Mouse (Mus musculus) embryo, embryonic 10.5 days (tissue): ENCODE results near the gene Adcy6.
A peak's percentile ranks its signal among the peaks of the same experiment; 100 is the strongest.

Source experiments
- DNase-seq: peaks from one replicate; pipeline ENCODE4 v3.0.0-alpha.2; 2015; ENCODE audit warnings: low spot score

Gene Adcy6

DNA sequence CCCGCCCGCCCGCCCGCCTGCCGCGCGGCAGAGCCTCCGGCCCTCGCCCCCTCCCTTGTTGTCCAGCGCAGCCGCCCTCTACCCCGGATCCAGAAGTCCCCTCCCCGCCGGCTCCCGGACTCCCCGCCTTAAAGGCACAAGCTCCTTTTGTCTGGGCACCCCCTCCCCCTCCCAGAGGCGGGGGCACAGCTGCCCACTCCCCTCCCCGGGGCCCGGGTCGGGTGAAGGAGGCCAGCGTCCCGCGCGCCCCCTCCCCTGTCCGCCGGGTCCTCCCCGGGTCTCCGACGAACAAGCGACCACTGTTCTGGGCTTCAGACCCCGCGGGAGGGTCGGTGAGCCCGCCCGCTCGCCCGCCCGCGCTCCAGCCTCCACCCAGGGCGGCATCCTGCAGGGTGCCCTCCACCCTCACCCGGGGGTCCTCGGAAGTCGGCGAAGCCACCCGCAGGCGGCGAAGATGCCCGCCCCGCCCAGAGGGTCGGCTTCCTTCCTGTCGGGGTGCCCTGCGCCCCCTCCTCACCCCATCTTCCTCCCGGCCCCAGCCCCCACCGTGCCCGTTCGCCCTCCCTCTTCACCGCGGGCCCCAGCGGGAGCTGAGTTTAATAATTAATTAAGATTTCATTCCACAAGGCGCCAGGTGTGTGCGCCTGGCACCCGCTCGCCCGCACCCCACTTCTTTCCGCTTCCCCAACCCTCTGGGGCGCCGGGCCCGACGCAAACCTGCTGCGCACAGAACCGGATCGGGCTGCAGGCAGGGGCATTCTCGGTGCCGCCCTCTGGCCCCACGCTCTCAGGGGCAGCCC lies at the start of gene Adcy6:
TSS of gene Adcy6 (minus strand) at position 746 of the 800 bp plus-strand sequence.
- peak; percentile 92 for DNase-seq

GRCm38 (mm10) chr15:98656982-98657751 lies 47.3 kb upstream of the Adcy6 start:
- DNase-seq, result no peak

DNA sequence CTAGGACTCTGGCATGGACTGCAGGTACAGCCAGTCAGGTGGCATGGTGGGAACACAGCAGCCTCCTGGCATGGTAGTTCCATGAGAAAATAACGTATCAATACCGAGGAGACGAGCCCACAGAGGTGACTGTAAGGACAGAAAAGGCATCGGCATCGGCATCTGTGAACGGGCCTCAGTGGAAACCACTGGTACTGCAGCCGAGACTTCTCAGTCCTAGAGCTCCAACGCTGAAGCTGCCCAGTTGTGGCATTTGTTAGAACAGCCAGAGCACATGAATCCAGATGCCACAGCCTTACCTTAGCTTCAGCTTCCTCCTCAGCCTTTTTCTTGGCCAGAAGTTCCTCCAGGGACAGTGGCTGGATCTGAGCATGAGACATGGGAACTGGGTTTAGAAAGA lies 42.3 kb upstream of the Adcy6 start:
- DNase-seq, result no peak

DNA sequence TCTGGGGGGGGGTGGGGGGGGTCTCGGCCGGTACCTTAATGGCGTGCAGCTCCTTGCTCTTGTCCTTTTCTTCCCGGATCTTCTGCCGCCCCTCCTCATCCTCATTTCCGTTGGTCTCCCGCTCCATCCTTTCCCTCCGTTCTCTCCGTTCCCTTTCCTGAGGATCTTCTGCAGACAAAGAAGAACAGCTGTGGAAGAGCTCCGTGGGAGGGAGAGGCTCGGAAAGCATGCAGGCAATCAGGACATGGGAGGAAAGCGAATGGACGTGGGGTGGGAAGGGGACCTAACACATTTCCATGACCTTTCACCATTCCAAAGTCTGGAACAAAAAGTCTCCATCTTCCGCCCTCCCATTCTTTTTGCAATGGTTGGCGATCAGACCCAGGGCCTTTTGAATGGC lies 41.6 kb upstream of the Adcy6 start:
- no peak for DNase-seq

DNA sequence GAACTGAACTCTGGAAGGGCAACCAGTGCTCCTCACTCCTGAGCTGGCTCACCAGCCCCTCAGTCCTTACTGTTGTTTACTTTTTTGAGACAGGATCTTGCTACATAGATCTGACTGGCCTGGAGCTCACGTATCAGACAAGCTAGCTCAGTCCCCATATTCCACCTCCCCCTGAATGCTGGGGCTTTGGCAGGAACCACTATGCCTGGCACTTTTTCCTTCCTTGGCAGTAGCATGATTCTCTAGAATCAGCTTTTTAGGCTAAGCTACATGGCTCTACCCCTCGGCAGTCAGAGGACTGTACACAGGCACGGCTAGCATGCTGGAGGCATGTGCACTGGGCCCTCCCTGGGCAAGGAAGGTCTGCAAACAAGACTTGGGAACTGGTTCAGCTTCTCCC lies 38.2 kb upstream of the Adcy6 start:
- DNase-seq, result no peak

DNA sequence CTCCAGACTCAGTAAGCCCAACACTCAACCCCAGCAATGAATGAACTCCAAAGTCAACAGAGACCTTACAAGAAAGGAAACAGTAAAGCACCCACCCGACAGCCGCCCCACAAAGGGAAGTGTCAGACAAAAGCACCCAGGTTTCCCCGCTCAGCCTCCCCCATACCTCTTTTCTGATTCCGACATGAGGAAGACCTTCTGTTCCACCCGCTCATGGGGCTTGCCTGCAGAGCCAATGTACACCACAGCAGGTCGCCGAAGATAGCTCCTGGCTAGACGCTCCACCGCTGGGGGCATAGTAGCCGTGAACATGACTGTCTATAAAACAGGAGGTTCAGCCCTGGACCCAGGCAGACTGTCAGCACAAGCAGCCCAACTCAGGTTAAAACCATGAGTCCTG lies 37.4 kb upstream of the Adcy6 start:
- no peak for DNase-seq

GRCm38 (mm10) chr15:98646737-98647136 lies 36.9 kb upstream of the Adcy6 start:
- DNase-seq, result no peak

DNA sequence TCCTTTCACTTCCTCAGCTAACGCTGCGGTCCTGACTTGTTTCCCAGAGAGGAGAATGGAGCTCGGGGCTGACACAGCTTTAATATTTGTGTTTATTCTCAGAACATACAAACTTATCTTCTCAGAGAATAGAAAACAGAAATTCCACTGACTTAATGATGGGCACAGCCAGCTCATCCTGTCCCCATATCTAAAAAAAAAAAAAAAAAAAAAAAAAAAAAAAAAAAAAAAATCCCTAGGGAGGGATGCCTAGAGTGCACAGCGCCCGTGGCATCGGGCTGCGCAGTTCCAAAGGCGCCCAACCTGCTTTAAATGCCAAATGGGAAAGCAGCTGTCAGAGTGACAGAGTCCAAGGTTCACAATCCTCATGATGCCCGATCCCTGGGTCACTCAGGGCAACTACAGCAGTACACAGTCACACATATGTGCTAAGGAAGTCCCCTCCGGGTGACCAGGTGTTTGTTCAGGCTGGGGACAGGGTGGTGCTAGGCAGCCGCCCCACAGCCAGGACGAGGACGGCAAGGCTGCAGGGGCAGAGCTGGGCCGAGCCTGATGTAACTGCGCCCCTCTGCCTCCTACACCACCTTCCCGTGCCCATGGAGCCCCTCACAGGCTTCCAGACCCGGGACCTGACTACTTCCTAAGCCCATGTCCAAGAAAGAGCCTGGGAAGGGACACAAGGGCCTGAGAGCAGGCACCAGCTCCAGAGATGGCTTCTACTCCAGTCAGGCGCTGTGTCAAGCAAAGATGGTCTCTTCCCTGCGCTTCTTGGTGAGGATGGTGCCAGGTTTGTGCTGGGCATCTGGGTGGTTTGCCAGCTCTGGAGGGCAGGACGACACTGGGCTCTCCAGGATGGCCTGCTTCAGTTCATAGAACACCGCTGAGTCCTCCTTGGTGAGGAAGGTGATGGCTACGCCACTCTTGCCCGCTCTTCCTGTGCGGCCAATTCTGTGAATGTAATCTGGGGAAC lies 35.5 kb upstream of the Adcy6 start:
- DNase-seq, result no peak

- DNase-seq, result no peak
Measured at GRCm38 (mm10) chr15:98644406-98644805, 34.5 kb upstream of the Adcy6 start.

- DNase-seq, result no peak
Measured at GRCm38 (mm10) chr15:98640157-98640556, 30.3 kb upstream of the Adcy6 start.

- no peak for DNase-seq
Measured at GRCm38 (mm10) chr15:98637155-98637554, 27.3 kb upstream of the Adcy6 start.

DNA sequence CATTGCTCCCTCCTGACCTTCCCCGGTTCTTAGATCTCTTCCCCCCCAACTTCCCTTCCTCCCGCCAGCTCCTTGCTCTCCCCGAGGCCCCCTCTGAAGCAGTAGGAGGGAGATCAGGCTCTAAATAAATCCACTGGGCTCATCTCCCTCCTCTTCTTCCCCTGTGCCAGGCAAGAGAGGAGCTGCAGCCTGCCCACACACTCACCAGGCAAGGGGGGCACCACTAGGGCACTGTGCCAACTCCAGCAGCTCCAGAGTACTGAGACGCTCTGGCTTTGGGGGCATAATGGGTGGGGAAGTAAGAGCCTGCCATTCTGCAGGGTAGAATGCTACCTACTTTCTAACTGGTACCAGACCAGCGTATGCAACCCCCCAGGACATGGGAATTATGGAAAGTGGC lies 26.6 kb upstream of the Adcy6 start:
- DNase-seq, result no peak

DNA sequence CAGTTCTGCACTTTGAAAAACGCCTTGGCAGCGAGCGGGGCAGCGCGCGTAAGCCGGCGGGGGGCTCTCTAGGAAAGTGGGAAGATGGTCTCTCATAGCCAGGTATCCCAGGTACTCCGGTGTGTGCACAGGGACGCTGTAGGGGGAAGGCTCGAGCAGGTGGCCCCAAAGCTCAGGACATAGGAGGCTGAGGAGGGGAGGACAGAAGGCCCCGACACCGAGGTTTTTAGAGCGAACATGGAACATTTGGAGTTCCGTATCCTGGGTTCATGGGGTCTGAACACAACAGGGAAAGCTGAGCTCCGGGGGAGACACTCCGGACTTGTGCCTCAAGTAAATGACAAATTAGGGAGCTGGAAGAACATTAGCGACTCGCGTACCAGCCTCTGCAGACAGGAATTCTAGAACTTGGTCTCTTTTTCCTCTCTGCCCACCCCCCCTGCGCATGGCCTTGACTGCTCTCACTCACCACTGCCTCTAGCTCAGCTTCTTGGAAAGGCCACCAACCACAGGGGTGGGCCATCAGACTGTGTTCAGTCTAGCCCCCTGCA lies 25.5 kb upstream of the Adcy6 start:
- DNase-seq, result peak; percentile 50

DNA sequence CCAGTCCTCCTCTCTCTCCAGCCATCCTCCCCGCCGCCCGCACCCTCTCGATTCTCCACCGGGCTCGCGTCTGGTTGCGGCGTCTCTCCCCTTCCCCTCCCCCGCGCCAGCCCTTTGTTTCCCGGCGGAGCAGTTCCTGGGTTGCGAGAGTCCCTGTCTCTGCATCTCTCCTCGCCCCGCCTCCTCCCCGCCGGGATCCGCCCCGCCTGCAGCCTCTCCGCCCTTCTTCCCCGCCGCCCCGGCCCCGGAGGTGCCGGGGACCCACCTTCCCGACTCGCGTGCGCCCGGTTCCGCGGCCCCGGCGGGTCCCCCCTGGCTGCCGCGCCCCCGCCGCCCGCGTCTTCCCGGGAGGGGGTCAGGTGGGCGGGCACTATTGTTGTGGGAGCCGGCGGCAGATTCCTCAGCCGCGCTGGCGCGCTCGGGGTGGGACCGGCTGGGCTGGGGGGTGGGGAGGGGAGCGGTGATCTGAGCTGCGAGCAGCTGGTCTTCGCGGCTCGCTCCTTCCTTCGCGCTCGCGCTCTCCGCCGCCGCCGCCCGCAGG lies 24.7 kb upstream of the Adcy6 start:
- peak; percentile 87 for DNase-seq

DNA sequence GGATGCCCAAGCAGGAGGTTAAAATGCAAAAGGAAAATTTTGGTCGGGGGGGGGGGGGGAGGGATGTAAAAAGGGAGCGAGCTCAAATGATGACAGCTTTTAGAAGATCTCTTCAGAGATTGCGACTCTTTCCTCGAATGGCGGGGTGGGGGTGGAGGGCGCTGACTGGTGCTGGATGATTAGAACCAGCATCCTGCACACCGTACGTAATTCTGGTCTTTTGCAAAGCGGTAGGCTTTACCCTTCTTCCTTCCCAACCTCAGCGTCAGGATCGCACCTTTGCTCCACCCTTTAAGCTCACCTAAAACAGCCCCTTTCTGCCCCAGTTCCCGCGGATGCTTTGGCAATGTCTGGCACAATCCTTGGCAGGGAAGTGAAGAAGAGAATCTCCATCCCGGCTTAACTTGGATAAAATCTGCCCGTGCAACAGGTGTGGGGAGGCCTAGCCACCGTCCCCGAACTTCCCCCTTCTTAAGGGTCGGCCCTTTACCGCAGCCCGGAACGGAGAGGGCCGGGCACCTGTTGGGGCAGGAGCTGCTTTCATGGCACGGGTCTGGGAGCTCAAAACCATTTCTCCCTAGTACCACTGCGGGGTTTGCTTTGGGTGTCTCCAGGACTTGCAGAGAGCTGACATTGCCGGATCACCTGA lies 24.1 kb upstream of the Adcy6 start:
- DNase-seq, result no peak

DNA sequence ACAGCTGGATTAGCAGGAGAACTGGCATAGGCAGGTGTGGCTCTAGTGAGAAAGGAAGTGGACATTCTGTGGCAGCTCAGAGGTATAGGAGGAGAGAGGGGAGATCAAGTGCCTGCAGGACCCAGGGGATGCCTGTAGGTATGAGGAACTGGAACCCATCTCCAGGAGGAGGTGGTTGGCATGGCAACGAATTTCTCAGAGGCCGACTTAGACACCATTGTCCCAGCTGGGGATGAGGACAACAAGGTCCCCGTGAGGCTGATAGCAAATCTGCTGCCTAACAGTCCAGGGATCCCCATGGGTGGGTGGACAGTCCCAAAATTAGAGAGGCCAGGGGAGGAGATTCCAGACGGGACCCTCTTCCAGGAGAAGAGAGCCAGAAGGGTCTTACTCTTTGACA lies 23.0 kb upstream of the Adcy6 start:
- peak; percentile 57 for DNase-seq

DNA sequence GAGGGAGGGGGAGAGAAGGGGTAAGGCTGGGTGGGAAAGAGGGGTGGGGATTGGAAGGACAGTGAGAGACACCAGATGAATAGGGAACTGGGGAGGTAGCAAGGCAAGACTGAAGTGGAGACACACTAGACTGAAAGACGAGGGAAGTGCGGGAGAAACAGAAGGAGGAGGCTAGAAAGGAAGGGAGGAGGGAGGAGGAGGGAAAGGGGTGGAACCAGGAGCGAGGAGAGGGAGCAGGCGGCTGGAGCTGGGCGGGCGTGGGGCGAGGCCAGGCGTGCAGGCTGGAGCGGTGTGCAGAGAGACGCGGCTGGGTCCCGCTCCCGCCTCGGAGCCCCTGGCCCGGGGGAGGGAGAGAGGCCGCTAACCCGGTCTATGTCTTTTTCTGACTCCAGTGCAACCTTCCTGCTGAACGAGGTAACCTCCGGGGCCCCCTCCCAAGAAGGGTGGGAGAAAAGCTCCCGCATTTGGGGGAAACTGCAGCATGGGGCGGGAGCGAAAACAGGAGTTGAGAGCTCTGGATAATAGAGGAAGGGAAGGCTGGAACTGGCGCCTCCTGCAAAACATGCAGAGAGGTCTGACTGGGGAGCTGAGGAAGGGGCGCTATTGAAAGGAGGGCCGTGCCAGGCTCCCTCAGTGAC lies 22.4 kb upstream of the Adcy6 start:
- DNase-seq, result peak; percentile 77

GRCm38 (mm10) chr15:98631493-98631892 lies 21.6 kb upstream of the Adcy6 start:
- DNase-seq, result peak; percentile 88

DNA sequence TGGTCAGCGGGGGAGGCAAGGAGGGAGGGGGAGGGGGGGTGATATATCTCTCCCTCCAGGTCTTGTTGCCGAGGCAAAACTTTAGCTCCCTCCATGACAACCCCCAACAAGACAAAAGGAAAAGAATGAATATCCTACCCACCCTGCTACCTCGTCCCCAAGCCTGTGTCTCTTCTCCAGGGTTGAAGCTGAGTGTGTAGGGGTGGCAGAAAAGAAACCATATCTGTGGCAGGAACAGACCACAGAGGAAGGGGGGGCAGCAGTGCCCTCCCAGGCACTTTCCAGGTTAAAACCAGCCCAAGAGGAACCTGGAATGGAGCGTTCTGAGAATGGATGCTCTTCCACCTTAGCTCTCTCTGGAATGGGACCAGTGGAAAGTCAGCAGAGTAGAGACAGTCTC lies 20.7 kb upstream of the Adcy6 start, which contains the start of gene Cacnb3:
TSS of gene Cacnb3 (plus strand) at position 301 of the 400 bp plus-strand sequence.
- DNase-seq, result no peak

DNA sequence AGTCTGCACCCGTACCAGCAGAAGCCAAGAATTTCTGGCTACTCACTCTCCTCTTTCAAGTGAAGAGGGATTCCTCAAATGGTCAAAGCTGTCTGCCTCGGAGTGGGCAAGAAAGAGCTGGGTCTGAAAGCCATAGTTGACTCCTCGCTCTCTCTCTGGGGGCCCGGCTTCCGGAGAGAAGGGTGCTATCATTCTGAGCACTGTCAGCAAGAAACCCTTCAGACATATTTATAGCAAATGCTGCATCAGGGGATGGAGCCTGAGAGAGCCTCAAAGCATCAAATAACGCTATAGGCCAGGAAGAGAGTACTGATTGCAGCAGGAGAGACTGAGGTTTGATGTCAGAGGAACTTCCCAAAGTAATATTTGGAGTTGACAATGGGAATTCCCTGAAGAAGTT lies 19.6 kb upstream of the Adcy6 start:
- no peak for DNase-seq
